Comparison of ENCODE assay signal across 22 mouse cellular contexts in the genomic region with DNA sequence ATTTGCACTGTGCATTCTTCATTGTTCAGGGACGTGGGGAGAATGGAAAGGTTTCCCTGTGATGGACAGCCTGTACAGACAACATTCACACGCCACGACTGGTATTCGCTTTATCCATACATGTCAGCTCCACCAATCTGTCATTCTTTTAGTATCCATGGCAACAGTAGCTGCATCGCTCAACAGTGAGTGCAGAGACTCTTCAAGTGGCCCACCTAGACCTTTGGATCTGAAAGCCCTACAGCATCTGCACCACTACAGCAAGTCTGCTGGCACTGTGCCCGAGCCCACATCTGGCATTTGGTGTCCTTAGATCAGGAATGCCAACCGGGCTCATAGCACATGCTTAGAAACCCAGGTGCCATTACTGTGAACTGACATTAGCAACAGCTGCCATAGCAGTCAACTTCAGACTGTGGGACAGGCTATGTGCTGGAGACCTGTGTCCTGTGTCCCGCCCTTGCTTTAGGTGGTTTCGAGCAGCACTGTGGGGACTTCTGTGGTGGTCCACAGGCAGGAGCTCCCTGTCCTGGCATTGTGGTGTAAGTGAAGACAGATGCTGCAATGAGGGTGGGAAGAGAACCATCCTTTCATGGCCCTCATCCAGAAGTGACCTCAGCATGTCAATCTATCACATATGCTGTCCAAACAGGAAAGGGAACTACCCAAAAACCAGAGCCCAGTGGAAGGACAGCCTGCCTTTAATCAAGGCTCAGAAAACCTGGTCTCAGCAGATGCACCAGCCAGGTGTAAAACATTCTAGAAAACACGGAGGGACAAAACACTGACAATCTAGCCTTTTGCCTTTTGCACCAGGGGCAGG. TPM values are rescaled to one million over a fixed set of nuclear protein-coding genes. Genes with fewer than 3 reads are reported as not detected.
DNase-seq lines count a peak whose midpoint lies in the region; ATAC-seq lines count a peak whose summit lies in the region.
"Had no signal": no experiment of that assay in that cellular context is flagged by ENCODE, and none has a peak within 500 bp of the region (broad histone marks: within the 10 kb centered on the region; RNA-seq: fewer than 3 reads in every experiment).

No protein-coding gene starts in this region.

- peak overlapping the region; percentile 63; the same call in 1 of the 2 replicates for H3K27ac ChIP-seq in hindbrain, embryonic 15.5 days (replicated peaks)
- H3K27ac ChIP-seq in hindbrain, embryonic 10.5 days, result no peak overlapping the region
- H3K27ac ChIP-seq: embryonic facial prominence, embryonic 13.5 days had no signal

- H3K4me1 ChIP-seq in hindbrain, embryonic 15.5 days (replicated peaks), result peaks cover 22% of the 10 kb centered on the region
- peaks cover 45% of the 10 kb centered on the region for H3K4me1 ChIP-seq in hindbrain, embryonic 10.5 days (replicated peaks)
- H3K4me1 ChIP-seq: heart, embryonic 12.5 days had no signal

- no peak overlapping the region for H3K4me2 ChIP-seq in hindbrain, embryonic 15.5 days
- H3K4me2 ChIP-seq: embryonic facial prominence, embryonic 13.5 days; heart, embryonic 12.5 days had no signal

- WGBS in hindbrain, embryonic 15.5 days, result 50% methylated on average over 10 of the region's 10 CpGs
- WGBS in hindbrain, embryonic 10.5 days, result 78% methylated on average over 10 of the region's 10 CpGs

- no peak for DNase-seq in hindbrain, embryonic 10.5 days (ENCODE audit: low spot score)
- peak; percentile 11 for DNase-seq in 416B (ENCODE audit: low read depth)
- no peak for DNase-seq in left cerebral cortex, postnatal 36 days (ENCODE audit: low spot score in 2 of 2)
- DNase-seq in heart, adult 9 months (ENCODE audit: low spot score in 2 of 2), result no peak
- DNase-seq: adrenal gland, postnatal 25 days; cerebellum, postnatal 25 days; gastrocnemius, postnatal 14 days; heart, postnatal 36 days; kidney, adult 18-20 months; kidney, postnatal 25 days; layer of hippocampus, adult 9-11 months; liver; lung, adult 2 months; right cerebral cortex, postnatal 25 days; thymus, postnatal 4 days had no signal

- no peaks in the 10 kb centered on the region for H3K9me3 ChIP-seq in hindbrain, embryonic 15.5 days
- no peaks in the 10 kb centered on the region for H3K9me3 ChIP-seq in hindbrain, embryonic 10.5 days
- H3K9me3 ChIP-seq: embryonic facial prominence, embryonic 13.5 days; heart, embryonic 12.5 days had no signal

- no peaks in the 10 kb centered on the region for H3K27me3 ChIP-seq in hindbrain, embryonic 15.5 days
- peaks cover 10% of the 10 kb centered on the region for H3K27me3 ChIP-seq in hindbrain, embryonic 10.5 days (ENCODE audit: insufficient read depth, poor library complexity, severe bottlenecking)

- peak; percentile 64; the same call in 1 of the 2 replicates for ATAC-seq in hindbrain, embryonic 15.5 days (ENCODE audit: low FRiP score, low read depth)
- ATAC-seq in common myeloid progenitor, adult 5-6 weeks (replicated peaks; ENCODE audit: low read depth, poor library complexity, severe bottlenecking), result peak; percentile 54
- peak; percentile 50; the same call in 1 of the 2 replicates for ATAC-seq in megakaryocyte progenitor cell, adult 5-6 weeks (replicated peaks; ENCODE audit: poor library complexity)

- no peak overlapping the region for H3K9ac ChIP-seq in hindbrain, embryonic 15.5 days
- H3K9ac ChIP-seq: embryonic facial prominence, embryonic 13.5 days; heart, embryonic 12.5 days had no signal

- intact Hi-C loops in left cerebral cortex, postnatal 36 days (cut with DNase I), result no loop called here

- H3K4me3 ChIP-seq in hindbrain, embryonic 15.5 days, result no peak overlapping the region
- H3K4me3 ChIP-seq in hindbrain, embryonic 10.5 days, result no peak overlapping the region
- H3K4me3 ChIP-seq: embryonic facial prominence, embryonic 13.5 days; heart, embryonic 12.5 days had no signal

- no peaks in the 10 kb centered on the region for H3K36me3 ChIP-seq in hindbrain, embryonic 15.5 days
- no peaks in the 10 kb centered on the region for H3K36me3 ChIP-seq in hindbrain, embryonic 10.5 days
- H3K36me3 ChIP-seq: embryonic facial prominence, embryonic 13.5 days; heart, embryonic 12.5 days had no signal

RNA-seq across cellular contexts. Expression of gene T2, which starts 5.7 kb away (rescaled TPM):
- 0.54 and 0.58 TPM in 2 replicates for polyA plus RNA-seq in hindbrain, embryonic 15.5 days (2015; fragmentation: Nextera tagmentation; extraction: Ambion mirVana)
- 0.42 and 0.82 TPM in 2 replicates for polyA plus RNA-seq in hindbrain, embryonic 10.5 days (2016; fragmentation: Nextera tagmentation; extraction: Ambion mirVana)
- total RNA-seq in common myeloid progenitor, adult 5-6 weeks (2017), result not detected in 2 replicates
- total RNA-seq in megakaryocyte progenitor cell, adult 5-6 weeks (2015), result not detected in 2 replicates
- not detected in 2 replicates for total RNA-seq in megakaryocyte progenitor cell, adult 5-6 weeks (2017)
- total RNA-seq in left cerebral cortex, postnatal 36 days (2021), result under 1 TPM; 0.32 to 0.68 TPM
- total RNA-seq: adrenal gland, postnatal 25 days; gastrocnemius, postnatal 14 days; megakaryocyte-erythroid progenitor cell, adult 5-6 weeks; MEL had no signal

RNA-seq across cellular contexts. Expression of gene Prr18, which starts 24.2 kb away (rescaled TPM):
- polyA plus RNA-seq in hindbrain, embryonic 15.5 days (2015; fragmentation: Nextera tagmentation; extraction: Ambion mirVana), result 18.4 and 23.1 TPM in 2 replicates
- 0.44 and 0.89 TPM in 2 replicates for polyA plus RNA-seq in hindbrain, embryonic 10.5 days (2016; fragmentation: Nextera tagmentation; extraction: Ambion mirVana)
- 0.32 and 0.34 TPM in 2 replicates for total RNA-seq in common myeloid progenitor, adult 5-6 weeks (2017)
- 0.12 and 0.22 TPM in 2 replicates for total RNA-seq in megakaryocyte progenitor cell, adult 5-6 weeks (2015)
- total RNA-seq in megakaryocyte progenitor cell, adult 5-6 weeks (2017), result not detected in 2 replicates
- total RNA-seq in left cerebral cortex, postnatal 36 days (2021), result 10 to 100 TPM; 14.4 to 23.3 TPM

RNA-seq across cellular contexts. Expression of gene Sft2d1, which starts 50.6 kb away (rescaled TPM):
- 173 and 188 TPM in 2 replicates for polyA plus RNA-seq in hindbrain, embryonic 15.5 days (2015; fragmentation: Nextera tagmentation; extraction: Ambion mirVana)
- polyA plus RNA-seq in hindbrain, embryonic 10.5 days (2016; fragmentation: Nextera tagmentation; extraction: Ambion mirVana), result 76.0 and 97.4 TPM in 2 replicates
- 20.8 and 32.2 TPM in 2 replicates for total RNA-seq in common myeloid progenitor, adult 5-6 weeks (2017)
- total RNA-seq in megakaryocyte progenitor cell, adult 5-6 weeks (2015), result 150 and 173 TPM in 2 replicates
- 35.1 and 47.8 TPM in 2 replicates for total RNA-seq in megakaryocyte progenitor cell, adult 5-6 weeks (2017)
- 10 to 100 TPM; 48.0 to 71.2 TPM for total RNA-seq in left cerebral cortex, postnatal 36 days (2021)

Comparison
In these comparisons a context has a peak if more than half of its experiments do, and no peak if none do; other contexts are left out.
1. RNA of gene Prr18, which starts 24.2 kb away (total RNA-seq): 14.4 to 23.3 TPM in left cerebral cortex, postnatal 36 days; 0.32 to 0.34 TPM in common myeloid progenitor, adult 5-6 weeks and 0.12 to 0.22 TPM in megakaryocyte progenitor cell, adult 5-6 weeks; every median in the first group is over 10 times any median in the second.
2. Peak in every context shown above with its lines, with median percentiles within 50 percentile points of each other: ATAC-seq.